Mouse (Mus musculus): ENCODE data around the gene H6pd. TPM values are rescaled to one million over a fixed set of nuclear protein-coding genes. Genes with fewer than 3 reads are reported as not detected.
A peak's percentile ranks its signal among the peaks of the same experiment; 100 is the strongest.

Gene H6pd
- total and polyA plus RNA-seq, 2 experiments from 2014 or later: 7.3 to 25.7 TPM

DNA sequence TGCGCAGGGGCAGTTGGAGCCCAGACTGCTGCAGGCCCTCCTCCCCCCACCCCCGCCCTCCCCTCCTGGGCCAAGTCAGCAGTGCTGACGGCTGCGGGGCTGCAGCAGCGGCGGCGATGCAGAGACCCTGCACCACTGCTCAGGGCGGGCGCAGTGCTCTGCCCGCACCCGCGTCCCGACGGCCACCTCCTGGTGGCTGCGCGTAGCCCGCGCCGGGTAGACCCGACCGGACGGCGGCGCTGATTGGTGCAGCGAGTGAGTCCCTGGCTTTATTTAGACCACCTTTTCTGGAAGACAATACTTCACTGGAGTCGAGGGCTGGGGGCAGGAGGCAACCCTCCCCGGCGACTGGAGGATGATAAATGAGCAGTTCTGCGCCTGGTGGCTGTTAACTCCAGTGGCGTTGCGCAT is 24.4 kb upstream of the H6pd start:
- Histone ChIP-seq H3K4me3 (ENCODE audit: low read depth, low read length) (peak overlapping the region; percentile 29), H3K27me3 (ENCODE audit: control insufficient read depth, insufficient read depth, low read length) (peaks cover 66% of the 10 kb centered on the region)
- 5% methylated on average over 30 of the region's 31 CpGs for WGBS

DNA sequence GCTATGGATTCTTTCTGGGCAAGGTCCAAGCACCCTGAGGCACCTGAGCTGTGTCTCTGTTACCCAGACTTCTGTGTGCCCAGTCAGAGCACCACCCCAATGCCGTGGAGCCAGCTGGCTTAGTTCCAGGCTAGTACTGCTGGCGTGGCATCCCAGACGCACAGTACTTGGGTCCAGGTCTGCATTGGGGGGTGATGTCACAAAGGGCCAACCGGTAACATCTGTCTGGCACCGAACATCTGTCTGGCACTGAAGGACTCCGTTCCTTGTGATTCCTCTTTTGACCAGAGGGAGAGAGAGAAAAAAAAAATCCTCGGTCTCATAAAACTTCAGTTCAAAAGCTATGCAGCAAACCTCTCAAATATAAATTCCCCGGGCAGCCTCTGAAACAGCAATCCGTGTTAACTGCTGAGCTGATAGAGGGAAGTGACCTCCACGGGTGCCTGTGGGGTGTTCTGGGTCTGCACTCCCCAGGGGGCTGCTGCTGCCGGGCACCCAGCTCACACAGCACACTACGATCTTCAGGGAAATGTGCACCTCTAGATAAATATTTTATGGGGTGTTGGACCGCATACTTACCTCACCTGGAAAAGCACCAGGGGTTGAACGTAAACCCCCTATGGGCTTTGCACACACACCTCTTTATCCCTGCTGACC is 22.5 kb upstream of the H6pd start:
- Histone ChIP-seq H3K4me1 (ENCODE audit: control insufficient read depth, insufficient read depth) (peaks cover 6% of the 10 kb centered on the region), H3K27ac (ENCODE audit: low read depth) (no peak overlapping the region), H3K36me3 (replicated peaks; ENCODE audit: control insufficient read depth, insufficient read depth, low read length) (no peaks in the 10 kb centered on the region), H3K9me3 (replicated peaks; ENCODE audit: control insufficient read depth, low read length) (no peaks in the 10 kb centered on the region), H3K9ac (replicated peaks; ENCODE audit: low read depth, low read length) (no peak overlapping the region), H3K27me3 (ENCODE audit: control insufficient read depth, insufficient read depth, low read length) (peaks cover 66% of the 10 kb centered on the region), H3K4me3 (ENCODE audit: low read depth, low read length) (peak overlapping the region; percentile 56), H3K4me2 (ENCODE audit: low read depth, low read length) (peak overlapping the region; percentile 79)
- TF ChIP-seq EP300 (IDR thresholded peaks at IDR 0.05; ENCODE audit: low read depth): no peak
- TF ChIP-seq CTCF (IDR thresholded peaks at IDR 0.05; ENCODE audit: low read depth): no peak
- WGBS: 23% methylated on average over 14 of the region's 14 CpGs
- DNase-seq (ENCODE audit: low spot score): no peak
- no peak for ATAC-seq (ENCODE audit: insufficient read depth, low read depth)

More for the DNA sequence above, 24.4 kb upstream of the H6pd start:
- TF ChIP-seq EP300 (IDR thresholded peaks at IDR 0.05; ENCODE audit: low read depth): no peak
- peak; percentile 17; the same call in 1 of the 2 replicates for TF ChIP-seq CTCF (IDR thresholded peaks at IDR 0.05; ENCODE audit: low read depth)
- H3K9me3 ChIP-seq (replicated peaks; ENCODE audit: control insufficient read depth, low read length): no peaks in the 10 kb centered on the region
- H3K36me3 ChIP-seq (replicated peaks; ENCODE audit: control insufficient read depth, insufficient read depth, low read length): no peaks in the 10 kb centered on the region
- no peak for DNase-seq (ENCODE audit: low spot score)
- no peak overlapping the region for H3K27ac ChIP-seq (ENCODE audit: low read depth)
- peak overlapping the region; percentile 53 for H3K4me2 ChIP-seq (ENCODE audit: low read depth, low read length)
- 0 out of 2 replicates have a peak, but pooled peaks have one; percentile 20 for ATAC-seq (ENCODE audit: insufficient read depth, low read depth)
- H3K4me1 ChIP-seq (ENCODE audit: control insufficient read depth, insufficient read depth): peaks cover 6% of the 10 kb centered on the region
- H3K9ac ChIP-seq (replicated peaks; ENCODE audit: low read depth, low read length): no peak overlapping the region

DNA sequence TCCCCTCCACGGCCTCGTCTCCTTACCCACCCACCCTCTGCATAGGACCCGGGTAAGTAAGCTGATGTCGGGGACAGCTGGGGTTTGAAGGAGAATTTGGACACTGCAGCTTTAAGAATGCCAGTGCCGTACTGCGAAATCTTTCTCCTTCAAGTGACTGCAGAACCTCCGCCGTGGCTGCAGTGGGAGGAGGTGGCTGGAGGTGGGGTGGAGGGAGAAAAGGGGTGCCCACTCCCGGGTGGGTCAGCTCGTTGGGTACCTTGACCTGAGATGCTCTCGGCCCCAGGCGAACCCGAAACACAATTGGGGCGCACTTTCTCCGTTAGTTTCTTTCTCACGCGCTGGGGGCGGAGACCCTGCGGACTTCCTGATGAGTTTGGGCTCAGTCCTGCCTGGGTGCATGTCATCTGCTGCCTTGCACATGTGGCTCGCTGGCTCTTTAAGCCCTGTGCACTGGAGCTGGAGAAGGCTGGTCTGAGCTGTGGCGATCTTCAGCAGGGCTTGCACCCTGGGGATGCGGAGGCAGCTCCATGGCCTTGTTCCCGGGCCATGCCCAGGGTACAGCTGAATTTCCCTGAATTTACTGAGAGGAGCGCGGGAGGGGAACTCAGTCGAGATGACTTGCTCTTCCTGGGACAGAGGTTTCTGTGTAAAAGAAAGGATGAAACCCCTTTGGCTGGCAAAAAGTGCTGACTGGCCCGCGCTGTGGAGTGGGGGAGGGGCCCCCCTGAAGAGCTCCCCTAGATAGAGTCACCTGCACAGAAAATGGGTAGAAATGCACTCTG is 21.8 kb upstream of the H6pd start:
- Histone ChIP-seq H3K9ac (replicated peaks; ENCODE audit: low read depth, low read length) (0 out of 2 replicates have a peak overlapping the region, but pooled peaks have one; percentile 32), H3K27me3 (ENCODE audit: control insufficient read depth, insufficient read depth, low read length) (peaks cover 61% of the 10 kb centered on the region), H3K4me2 (ENCODE audit: low read depth, low read length) (peak overlapping the region; percentile 79), H3K9me3 (replicated peaks; ENCODE audit: control insufficient read depth, low read length) (no peaks in the 10 kb centered on the region), H3K36me3 (replicated peaks; ENCODE audit: control insufficient read depth, insufficient read depth, low read length) (no peaks in the 10 kb centered on the region), H3K4me1 (ENCODE audit: control insufficient read depth, insufficient read depth) (peaks cover 11% of the 10 kb centered on the region), H3K27ac (ENCODE audit: low read depth) (no peak overlapping the region), H3K4me3 (ENCODE audit: low read depth, low read length) (peak overlapping the region; percentile 56)
- under 1% methylated on average over 28 of the region's 28 CpGs for WGBS
- peak; percentile 28; the same call in 1 of the 2 replicates for ATAC-seq (ENCODE audit: insufficient read depth, low read depth)
- TF ChIP-seq CTCF (IDR thresholded peaks at IDR 0.05; ENCODE audit: low read depth) (no peak), EP300 (IDR thresholded peaks at IDR 0.05; ENCODE audit: low read depth) (no peak)
- DNase-seq (ENCODE audit: low spot score): peak; percentile 44

DNA sequence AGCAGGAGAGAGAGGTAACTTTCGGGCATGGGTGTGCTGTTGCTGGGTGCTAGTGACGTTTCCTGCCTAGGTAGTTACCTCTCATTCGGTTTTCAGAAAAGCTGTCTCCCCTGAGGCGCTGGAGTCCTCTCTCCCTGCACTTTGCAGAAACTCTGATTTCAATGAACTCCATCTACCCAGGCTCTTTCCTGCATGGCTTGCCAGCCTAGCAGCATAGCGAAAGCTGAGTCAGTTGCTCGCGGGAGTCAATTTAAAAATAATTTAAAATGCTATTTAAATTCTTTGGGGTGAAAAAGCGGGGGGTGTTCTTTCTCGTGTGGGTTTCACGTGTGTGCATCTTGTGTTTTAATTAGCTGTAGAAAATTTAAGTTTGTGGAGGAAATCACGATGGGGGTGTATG is 21.1 kb upstream of the H6pd start:
- Histone ChIP-seq H3K9ac (replicated peaks; ENCODE audit: low read depth, low read length) (no peak overlapping the region), H3K4me1 (ENCODE audit: control insufficient read depth, insufficient read depth) (peaks cover 15% of the 10 kb centered on the region), H3K36me3 (replicated peaks; ENCODE audit: control insufficient read depth, insufficient read depth, low read length) (no peaks in the 10 kb centered on the region), H3K9me3 (replicated peaks; ENCODE audit: control insufficient read depth, low read length) (no peaks in the 10 kb centered on the region), H3K27me3 (ENCODE audit: control insufficient read depth, insufficient read depth, low read length) (peaks cover 55% of the 10 kb centered on the region), H3K4me3 (ENCODE audit: low read depth, low read length) (peak overlapping the region; percentile 56), H3K27ac (ENCODE audit: low read depth) (no peak overlapping the region), H3K4me2 (ENCODE audit: low read depth, low read length) (peak overlapping the region; percentile 79)
- TF ChIP-seq EP300 (IDR thresholded peaks at IDR 0.05; ENCODE audit: low read depth) (no peak), CTCF (IDR thresholded peaks at IDR 0.05; ENCODE audit: low read depth) (no peak)
- ATAC-seq (ENCODE audit: insufficient read depth, low read depth): no peak
- WGBS: 5% methylated on average over 11 of the region's 11 CpGs
- no peak for DNase-seq (ENCODE audit: low spot score)

DNA sequence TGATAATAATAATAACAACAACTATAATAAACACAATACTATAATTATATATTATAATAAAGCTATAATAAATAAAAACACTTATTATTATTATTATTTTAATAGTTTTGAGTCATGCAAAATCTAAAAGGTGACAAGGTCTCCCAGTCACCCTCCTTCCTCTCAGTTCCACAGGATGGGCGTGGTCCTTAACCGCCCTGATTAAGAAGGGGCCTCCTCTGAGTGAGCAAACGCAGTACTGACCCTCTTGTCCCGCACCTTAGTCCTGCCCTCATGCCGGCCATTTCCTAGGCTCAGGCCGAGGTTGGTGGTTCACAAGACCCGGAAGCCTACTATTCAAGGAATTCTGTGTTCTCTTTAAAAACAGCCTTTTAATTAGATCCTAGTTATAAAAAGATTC is 14.7 kb upstream of the H6pd start:
- no peak overlapping the region for H3K4me2 ChIP-seq (ENCODE audit: low read depth, low read length)
- DNase-seq (ENCODE audit: low spot score) (no peak), ATAC-seq (ENCODE audit: insufficient read depth, low read depth) (no peak)
- no peak overlapping the region for H3K4me3 ChIP-seq (ENCODE audit: low read depth, low read length)
- H3K9ac ChIP-seq (replicated peaks; ENCODE audit: low read depth, low read length): no peak overlapping the region
- 0 out of 2 replicates have a peak, but pooled peaks cover 1% of the 10 kb centered on the region for H3K27me3 ChIP-seq (ENCODE audit: control insufficient read depth, insufficient read depth, low read length)
- H3K36me3 ChIP-seq (replicated peaks; ENCODE audit: control insufficient read depth, insufficient read depth, low read length): no peaks in the 10 kb centered on the region
- TF ChIP-seq CTCF (IDR thresholded peaks at IDR 0.05; ENCODE audit: low read depth) (no peak), EP300 (IDR thresholded peaks at IDR 0.05; ENCODE audit: low read depth) (no peak)
- no peaks in the 10 kb centered on the region for H3K9me3 ChIP-seq (replicated peaks; ENCODE audit: control insufficient read depth, low read length)
- H3K27ac ChIP-seq (ENCODE audit: low read depth): no peak overlapping the region
- WGBS: 59% methylated on average over 7 of the region's 7 CpGs
- peaks cover 9% of the 10 kb centered on the region; the same call in 1 of the 2 replicates for H3K4me1 ChIP-seq (ENCODE audit: control insufficient read depth, insufficient read depth)

Measured in heart, postnatal 0 days (tissue).